Mouse (Mus musculus) midbrain, embryonic 16.5 days (tissue): ENCODE measurements around the gene Zfp566. TPM values are rescaled to one million over a fixed set of nuclear protein-coding genes. Genes with fewer than 3 reads are reported as not detected.
"Not testable (repeated sequence)": the region's sequence is repeated elsewhere in the genome, so short reads cannot be mapped to it uniquely, and the experiment has no call there.

Source experiments
- ATAC-seq: fragments of 200-750 bp; cut with Nextera tagmentation; 2 replicates; pipeline ENCODE4 v1.8.0; 2017; ENCODE audit warnings: moderate TSS enrichment
- H3K27ac ChIP-seq: fragments of 300-500 bp; sonication (generic); 2 replicates; pipeline ENCODE4 v1.5.1; 2014; ENCODE audit warnings: mild to moderate bottlenecking, low read length, mixed read lengths
- H3K27me3 ChIP-seq: fragments of 300-500 bp; sonication (generic); 2 replicates; pipeline ENCODE4 v1.6.1; 2014; ENCODE audit warnings: low read depth, low read length, mixed read lengths; ENCODE audit not compliant: control insufficient read depth, insufficient read depth
- H3K36me3 ChIP-seq: fragments of 300-500 bp; sonication (generic); 2 replicates; pipeline ENCODE4 v1.6.1; 2014; ENCODE audit warnings: mild to moderate bottlenecking, low read length, moderate library complexity, mixed read lengths; ENCODE audit not compliant: control insufficient read depth, insufficient read depth
- H3K4me1 ChIP-seq: fragments of 300-500 bp; sonication (generic); 2 replicates; pipeline ENCODE4 v1.6.1; 2014; ENCODE audit warnings: mild to moderate bottlenecking, low read length, mixed read lengths; ENCODE audit not compliant: control insufficient read depth, insufficient read depth
- H3K4me2 ChIP-seq: fragments of 300-500 bp; sonication (generic); 2 replicates; pipeline ENCODE4 v1.6.1; 2014; ENCODE audit warnings: mild to moderate bottlenecking, low read length, mixed read lengths
- H3K4me3 ChIP-seq: fragments of 300-500 bp; sonication (generic); 2 replicates; pipeline ENCODE4 v1.5.1; 2014; ENCODE audit warnings: low read depth, mild to moderate bottlenecking, low read length, moderate library complexity, mixed read lengths
- H3K9ac ChIP-seq: fragments of 300-500 bp; sonication (generic); 2 replicates; pipeline ENCODE4 v1.6.1; 2014; ENCODE audit warnings: low read depth, low read length, mixed read lengths
- H3K9me3 ChIP-seq: fragments of 300-500 bp; sonication (generic); replicated peaks from 2 replicates; pipeline ENCODE4 v1.6.1; 2014; ENCODE audit warnings: mild to moderate bottlenecking, low read length, mixed read lengths; ENCODE audit not compliant: control insufficient read depth, poor library complexity, severe bottlenecking
- WGBS: fragments of 180-500 bp; shearing (Covaris S2); extraction: QIAGEN DNeasy Blood & Tissue Kit; methylation state at CpG from one replicate; pipeline ENCODE4 v1.1.7; 2014; 5-methylcytosine and 5-hydroxymethylcytosine counted together
- polyA plus RNA-seq: library from polyadenylated mRNA; unstranded; fragments of >200 nt; fragmentation: Nextera tagmentation; extraction: Ambion mirVana; gene quantifications from 2 replicates; pipeline ENCODE4 v1.2.1, GENCODE M21; 2015

The Zfp566 gene
- 18.1 and 18.7 TPM in 2 replicates for polyA plus RNA-seq

- H3K27ac ChIP-seq: peak within 1 kb of the TSS; percentile 89
These were observed at the start of gene Zfp566, which contains the start of gene Gm26920 for GRCm38 (mm10) chr7:30090092-30090969. Gene Zfp566, minus strand, starts transcription at chr7:30090527. Gene Gm26920, minus strand, starts transcription at chr7:30090410.

DNA sequence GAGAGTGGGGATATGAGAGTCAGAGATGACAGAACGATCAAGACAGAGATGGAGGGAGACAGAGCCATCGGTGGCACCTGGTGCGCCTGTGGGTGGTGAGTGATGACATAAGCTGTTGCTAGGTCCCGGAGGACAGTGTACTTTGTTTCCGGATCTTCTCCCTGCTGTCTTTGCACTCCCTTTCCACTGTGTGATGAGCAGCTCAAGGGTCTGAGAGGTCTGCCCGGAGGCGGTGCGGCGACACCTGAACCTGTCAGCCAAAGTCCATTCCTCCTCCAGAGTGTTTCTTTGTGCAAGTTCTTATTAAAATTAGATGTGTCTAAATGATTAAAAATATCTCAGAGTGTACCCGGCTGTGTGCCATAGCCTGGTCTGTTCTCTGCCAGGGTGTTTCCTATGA is 46.5 kb upstream of the Zfp566 start:
- H3K27ac ChIP-seq: no peak overlapping the region
- 95% methylated on average over 10 of the region's 10 CpGs for WGBS
- H3K4me1 ChIP-seq: no peaks in the 10 kb centered on the region
- peaks cover 50% of the 10 kb centered on the region for H3K36me3 ChIP-seq
- ATAC-seq: no peak
- H3K9ac ChIP-seq: no peak overlapping the region
- no peak overlapping the region for H3K4me3 ChIP-seq
- no peaks in the 10 kb centered on the region for H3K27me3 ChIP-seq
- H3K4me2 ChIP-seq: no peak overlapping the region
- no peaks in the 10 kb centered on the region for H3K9me3 ChIP-seq

More at GRCm38 (mm10) chr7:30090092-30090969, at the start of gene Zfp566, which contains the start of gene Gm26920:
- Histone ChIP-seq H3K4me1 (peaks cover 28% of the 10 kb centered on the region), H3K4me2 (peak within 1 kb of the TSS; percentile 97), H3K36me3 (peaks cover 13% of the 10 kb centered on the region), H3K27me3 (no peaks in the 10 kb centered on the region), H3K4me3 (peak within 1 kb of the TSS; percentile 59), H3K9me3 (no peaks in the 10 kb centered on the region), H3K9ac (peak within 1 kb of the TSS; percentile 74)
- peak; percentile 92 for ATAC-seq
- under 1% methylated on average over 40 of the region's 40 CpGs for WGBS

DNA sequence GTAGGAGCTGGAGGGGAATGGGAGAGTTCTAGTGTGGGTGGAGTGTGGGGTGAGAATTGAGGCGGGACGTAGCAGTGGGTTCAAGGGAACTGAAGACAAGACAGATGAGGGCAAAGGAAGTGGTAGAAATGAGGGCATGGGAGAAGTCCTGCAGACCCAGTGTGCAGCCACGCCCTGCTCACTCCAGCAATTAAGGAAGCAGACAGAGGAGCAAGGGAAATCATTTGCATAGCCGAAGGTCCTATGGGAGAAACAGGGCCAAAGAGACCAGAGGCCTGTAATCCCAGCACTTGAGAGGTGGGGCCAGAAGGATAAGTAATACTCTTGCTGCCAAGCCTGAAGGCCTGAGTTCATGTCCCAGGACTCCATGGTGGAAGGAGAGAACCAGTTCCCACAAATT is 42.1 kb upstream of the Zfp566 start:
- H3K36me3 ChIP-seq: peaks cover 65% of the 10 kb centered on the region
- 94% methylated on average over 4 of the region's 4 CpGs for WGBS

DNA sequence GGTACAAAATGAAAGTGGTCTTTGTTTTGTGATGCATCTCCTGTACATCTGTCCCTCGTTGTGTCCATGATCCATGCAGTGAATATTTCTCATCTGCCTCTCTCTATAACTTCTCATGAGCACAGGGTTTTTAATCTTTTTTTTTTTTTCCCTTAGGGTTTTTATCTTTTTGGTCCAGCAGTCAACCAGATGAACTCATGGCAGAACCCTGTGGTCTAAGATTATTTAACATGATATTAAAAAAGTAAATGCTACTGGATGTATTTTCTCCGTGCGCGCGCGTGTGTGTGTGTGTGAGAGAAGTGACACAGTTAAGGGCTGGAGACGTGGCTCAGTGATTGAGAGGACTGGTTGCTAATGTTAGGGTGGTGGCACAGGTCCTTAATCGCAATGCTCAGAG is 39.6 kb upstream of the Zfp566 start:
- WGBS: 94% methylated on average over 8 of the region's 8 CpGs

More for the DNA sequence above, 42.1 kb upstream of the Zfp566 start:
- no peaks in the 10 kb centered on the region for H3K4me1 ChIP-seq
- H3K4me2 ChIP-seq: no peak overlapping the region
- H3K9me3 ChIP-seq: no peaks in the 10 kb centered on the region
- no peak overlapping the region for H3K4me3 ChIP-seq
- H3K27me3 ChIP-seq: no peaks in the 10 kb centered on the region
- ATAC-seq: no peak
- H3K9ac ChIP-seq: no peak overlapping the region
- no peak overlapping the region for H3K27ac ChIP-seq

DNA sequence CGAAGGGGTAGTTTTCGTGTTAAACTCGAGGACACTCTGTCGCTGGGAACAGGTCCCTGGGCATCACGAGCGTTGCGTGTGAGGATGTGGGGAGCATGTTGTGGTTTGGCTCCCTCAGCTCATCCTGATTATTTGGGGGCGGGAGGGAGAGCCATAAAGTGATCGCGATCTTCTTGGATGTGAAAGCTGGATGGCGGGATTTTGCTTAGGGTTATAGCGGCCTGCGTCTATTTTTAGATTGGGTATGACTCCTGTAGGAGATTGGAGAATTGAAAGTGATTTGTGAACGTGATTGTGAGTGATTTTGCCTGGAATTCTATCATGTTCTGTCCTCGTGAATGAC is 31.8 kb upstream of the Zfp566 start:
- Histone ChIP-seq H3K36me3 (peaks cover 3% of the 10 kb centered on the region; the same call in 1 of the 2 replicates), H3K4me3 (peak overlapping the region; percentile 83), H3K9me3 (no peaks in the 10 kb centered on the region), H3K4me2 (peak overlapping the region; percentile 88), H3K4me1 (peaks cover 16% of the 10 kb centered on the region), H3K27me3 (no peaks in the 10 kb centered on the region), H3K27ac (peak overlapping the region; percentile 88), H3K9ac (peak overlapping the region; percentile 89)
- WGBS: 6% methylated on average over 15 of the region's 15 CpGs
- ATAC-seq: peak; percentile 52

More for the DNA sequence above, 39.6 kb upstream of the Zfp566 start:
- H3K36me3 ChIP-seq: peaks cover 56% of the 10 kb centered on the region
- no peak for ATAC-seq
- H3K27me3 ChIP-seq: no peaks in the 10 kb centered on the region
- H3K9ac ChIP-seq: no peak overlapping the region
- no peaks in the 10 kb centered on the region for H3K4me1 ChIP-seq
- H3K27ac ChIP-seq: no peak overlapping the region
- no peak overlapping the region for H3K4me3 ChIP-seq
- H3K9me3 ChIP-seq: no peaks in the 10 kb centered on the region
- no peak overlapping the region for H3K4me2 ChIP-seq

DNA sequence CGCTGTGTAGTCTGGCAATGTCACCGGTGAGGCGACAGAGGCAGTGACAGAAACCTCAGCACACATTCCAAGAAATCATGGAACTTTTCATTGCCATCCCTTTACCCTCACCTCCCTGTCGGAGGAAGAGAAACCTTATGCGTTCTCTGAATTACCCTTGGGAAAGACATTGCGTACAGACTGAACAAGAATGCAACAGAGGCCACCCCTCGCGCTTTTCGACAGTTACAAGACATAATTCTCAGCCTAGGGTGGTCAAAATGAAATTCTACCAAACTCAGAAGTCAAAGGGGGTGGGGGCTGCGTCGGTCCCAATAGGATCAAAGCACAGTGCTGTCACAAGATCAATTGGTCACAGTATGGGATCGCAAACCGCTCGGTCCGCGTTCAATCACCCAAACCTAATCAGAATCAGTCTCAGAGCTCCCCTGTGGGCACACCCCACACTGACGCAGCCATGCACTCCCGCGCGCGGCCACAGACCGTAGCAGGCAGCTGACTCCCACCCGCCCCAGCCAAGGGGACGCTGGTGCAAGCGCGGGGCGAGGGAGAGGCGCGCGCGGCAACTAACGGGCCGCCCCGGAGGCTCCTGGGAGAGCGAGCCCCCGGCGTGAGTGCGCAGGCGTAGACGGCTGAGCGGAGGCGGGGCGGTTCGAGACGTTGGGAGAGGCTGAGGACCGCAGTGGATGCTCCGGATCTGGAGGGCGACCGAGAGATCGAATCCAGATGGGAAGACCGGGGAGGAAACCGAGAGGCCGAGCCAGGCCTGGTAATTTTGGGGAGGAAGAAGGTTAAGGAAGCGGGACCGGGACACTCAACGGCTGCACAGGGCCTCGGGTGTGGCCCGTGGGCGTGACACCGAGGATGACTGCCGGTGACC is 31.2 kb upstream of the Zfp566 start, which contains the start of gene Zfp382:
TSS of gene Zfp382 (plus strand) at position 635 of the 880 bp plus-strand sequence.
- peak; percentile 98 for ATAC-seq
- Histone ChIP-seq H3K4me3 (peak within 1 kb of the TSS; percentile 83), H3K9ac (peak within 1 kb of the TSS; percentile 89), H3K27ac (peak within 1 kb of the TSS; percentile 88), H3K27me3 (no peaks in the 10 kb centered on the region), H3K9me3 (no peaks in the 10 kb centered on the region), H3K4me1 (peaks cover 16% of the 10 kb centered on the region), H3K36me3 (peaks cover 3% of the 10 kb centered on the region; the same call in 1 of the 2 replicates), H3K4me2 (peak within 1 kb of the TSS; percentile 88)
- WGBS: under 1% methylated on average over 61 of the region's 61 CpGs

DNA sequence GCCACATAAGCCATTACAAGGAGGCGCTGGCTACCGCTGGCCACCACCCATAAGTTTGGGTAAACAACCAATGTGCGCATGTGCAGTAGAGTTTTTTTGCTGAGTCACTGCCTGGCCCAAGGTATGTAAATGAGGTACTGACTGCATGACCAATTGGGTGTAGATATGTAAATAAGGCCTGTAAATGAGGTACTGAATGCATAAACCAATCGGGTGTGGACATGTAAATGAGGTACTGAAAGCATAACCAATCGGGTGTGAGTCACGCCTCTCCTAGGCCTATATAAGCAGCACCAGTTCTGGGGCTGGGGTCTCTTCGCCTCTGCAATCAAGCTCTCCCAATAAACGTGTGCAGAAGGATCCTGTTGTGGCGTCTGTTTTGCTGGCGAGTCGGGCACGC is 27.6 kb upstream of the Zfp566 start:
- not testable (repeated sequence) for H3K4me3 ChIP-seq, H3K27me3 ChIP-seq, H3K4me2 ChIP-seq, H3K9me3 ChIP-seq, ATAC-seq, H3K27ac ChIP-seq, H3K4me1 ChIP-seq, H3K9ac ChIP-seq, H3K36me3 ChIP-seq
- WGBS: 94% methylated on average over 12 of the region's 12 CpGs

DNA sequence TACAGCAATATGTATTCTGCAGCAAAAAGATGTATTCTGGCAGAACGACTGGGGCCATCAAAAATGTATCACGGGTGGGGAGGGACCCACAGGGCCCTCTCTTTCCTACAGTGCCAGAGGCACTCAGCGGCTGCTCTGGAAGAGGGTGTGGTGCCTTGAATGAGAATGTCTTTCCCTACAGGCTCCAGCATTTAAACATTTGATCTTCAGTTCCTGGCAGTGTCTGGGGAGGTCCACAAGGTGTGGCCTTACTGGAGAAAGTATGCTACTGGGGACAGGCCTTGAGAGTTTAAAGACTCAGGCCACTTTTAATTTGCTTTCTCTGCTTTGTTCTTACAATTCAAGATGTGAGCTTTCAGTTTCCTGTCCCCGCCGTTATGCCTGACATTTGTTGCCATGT is 25.7 kb upstream of the Zfp566 start:
- Histone ChIP-seq H3K9ac (no peak overlapping the region), H3K36me3 (no peaks in the 10 kb centered on the region), H3K4me3 (no peak overlapping the region), H3K4me2 (no peak overlapping the region), H3K9me3 (no peaks in the 10 kb centered on the region), H3K27me3 (no peaks in the 10 kb centered on the region), H3K4me1 (peaks cover 2% of the 10 kb centered on the region; the same call in 1 of the 2 replicates), H3K27ac (no peak overlapping the region)
- ATAC-seq: no peak
- 93% methylated on average over 5 of the region's 5 CpGs for WGBS
